Mouse (Mus musculus): ENCODE data around the gene Smim17. TPM values are rescaled to one million over a fixed set of nuclear protein-coding genes. Genes with fewer than 3 reads are reported as not detected.

Gene Smim17
- polyA plus RNA-seq, 1 experiment from 2014 or later: 0.42 TPM

- DNase-seq (ENCODE audit: low spot score): no peak
- 89% methylated on average over 8 of the region's 8 CpGs for WGBS
- Histone ChIP-seq H3K36me3 (replicated peaks) (no peaks in the 10 kb centered on the region), H3K27me3 (replicated peaks; ENCODE audit: low read depth, poor library complexity, severe bottlenecking) (no peaks in the 10 kb centered on the region), H3K9me3 (no peaks in the 10 kb centered on the region), H3K27ac (replicated peaks) (no peak overlapping the region), H3K4me3 (no peak overlapping the region), H3K4me1 (peaks cover 10% of the 10 kb centered on the region)
Observed at GRCm38 (mm10) chr7:6378441-6378840, 20.1 kb upstream of the Smim17 start.

- no peak overlapping the region for H3K4me3 ChIP-seq
- no peaks in the 10 kb centered on the region for H3K9me3 ChIP-seq
- no peak for DNase-seq (ENCODE audit: low spot score)
- H3K27me3 ChIP-seq (replicated peaks; ENCODE audit: low read depth, poor library complexity, severe bottlenecking): no peaks in the 10 kb centered on the region
- H3K4me1 ChIP-seq: peaks cover 15% of the 10 kb centered on the region
- no peaks in the 10 kb centered on the region for H3K36me3 ChIP-seq (replicated peaks)
- WGBS: 73% methylated on average over 2 of the region's 2 CpGs
- no peak overlapping the region for H3K27ac ChIP-seq (replicated peaks)
Observed at GRCm38 (mm10) chr7:6381431-6381830, 17.1 kb upstream of the Smim17 start.

- no peaks in the 10 kb centered on the region for H3K9me3 ChIP-seq
- H3K4me3 ChIP-seq: peak within 1 kb of the TSS; percentile 72
- peak within 1 kb of the TSS; percentile 82 for H3K27ac ChIP-seq (replicated peaks)
- peaks cover 15% of the 10 kb centered on the region for H3K4me1 ChIP-seq
- H3K27me3 ChIP-seq (replicated peaks; ENCODE audit: low read depth, poor library complexity, severe bottlenecking): no peaks in the 10 kb centered on the region
- H3K36me3 ChIP-seq (replicated peaks): peaks cover 13% of the 10 kb centered on the region
- peak; percentile 98 for DNase-seq (ENCODE audit: low spot score)
- 0% methylated on average over 28 of the region's 28 CpGs for WGBS
Observed at GRCm38 (mm10) chr7:6383044-6383455, 15.5 kb upstream of the Smim17 start, which contains the start of gene Zfp28. TSS of gene Zfp28 (plus strand) at chr7:6383295.

- H3K4me1 ChIP-seq: peaks cover 15% of the 10 kb centered on the region
- no peaks in the 10 kb centered on the region for H3K27me3 ChIP-seq (replicated peaks; ENCODE audit: low read depth, poor library complexity, severe bottlenecking)
- H3K9me3 ChIP-seq: no peaks in the 10 kb centered on the region
- H3K4me3 ChIP-seq: peak overlapping the region; percentile 72
- no peak overlapping the region for H3K27ac ChIP-seq (replicated peaks)
- no peak for DNase-seq (ENCODE audit: low spot score)
- H3K36me3 ChIP-seq (replicated peaks): peaks cover 13% of the 10 kb centered on the region
- 74% methylated on average over 8 of the region's 8 CpGs for WGBS
Observed at GRCm38 (mm10) chr7:6384011-6384410, 14.5 kb upstream of the Smim17 start.

- H3K4me3 ChIP-seq: no peak overlapping the region
- 95% methylated on average over 8 of the region's 8 CpGs for WGBS
- H3K36me3 ChIP-seq (replicated peaks): peaks cover 42% of the 10 kb centered on the region
- H3K9me3 ChIP-seq: no peaks in the 10 kb centered on the region
- DNase-seq (ENCODE audit: low spot score): no peak
- H3K27me3 ChIP-seq (replicated peaks; ENCODE audit: low read depth, poor library complexity, severe bottlenecking): no peaks in the 10 kb centered on the region
- H3K4me1 ChIP-seq: peaks cover 14% of the 10 kb centered on the region
- no peak overlapping the region for H3K27ac ChIP-seq (replicated peaks)
Observed at GRCm38 (mm10) chr7:6386995-6387394, 11.5 kb upstream of the Smim17 start.

- H3K9me3 ChIP-seq: no peaks in the 10 kb centered on the region; the same call in 1 of the 2 replicates
- WGBS: 87% methylated on average over 5 of the region's 5 CpGs
- no peaks in the 10 kb centered on the region for H3K27me3 ChIP-seq (replicated peaks; ENCODE audit: low read depth, poor library complexity, severe bottlenecking)
- no peak for DNase-seq (ENCODE audit: low spot score)
- H3K4me1 ChIP-seq: 0 out of 2 replicates have a peak, but pooled peaks cover under 1% of the 10 kb centered on the region
- H3K36me3 ChIP-seq (replicated peaks): peaks cover 62% of the 10 kb centered on the region
- no peak overlapping the region for H3K27ac ChIP-seq (replicated peaks)
- no peak overlapping the region for H3K4me3 ChIP-seq
Observed at GRCm38 (mm10) chr7:6388971-6389370, 9.5 kb upstream of the Smim17 start.

GRCm38 (mm10) chr7:6389449-6389848, 9.1 kb upstream of the Smim17 start:
- H3K4me3 ChIP-seq: no peak overlapping the region
- no peak for DNase-seq (ENCODE audit: low spot score)
- H3K9me3 ChIP-seq: no peaks in the 10 kb centered on the region; the same call in 1 of the 2 replicates
- no peaks in the 10 kb centered on the region for H3K27me3 ChIP-seq (replicated peaks; ENCODE audit: low read depth, poor library complexity, severe bottlenecking)
- H3K27ac ChIP-seq (replicated peaks): no peak overlapping the region
- H3K36me3 ChIP-seq (replicated peaks): peaks cover 66% of the 10 kb centered on the region
- 71% methylated on average over 5 of the region's 5 CpGs for WGBS
- H3K4me1 ChIP-seq: no peaks in the 10 kb centered on the region

GRCm38 (mm10) chr7:6410043-6410442, 11.5 kb downstream of the Smim17 start, which contains the start of gene Gm20715:
TSS of gene Gm20715 (plus strand) at chr7:6410277.
- WGBS: 3% methylated on average over 17 of the region's 17 CpGs
- Histone ChIP-seq H3K9me3 (no peaks in the 10 kb centered on the region), H3K4me1 (no peaks in the 10 kb centered on the region), H3K27me3 (replicated peaks; ENCODE audit: low read depth, poor library complexity, severe bottlenecking) (no peaks in the 10 kb centered on the region), H3K27ac (replicated peaks) (no peak within 1 kb of the TSS), H3K36me3 (replicated peaks) (no peaks in the 10 kb centered on the region), H3K4me3 (no peak within 1 kb of the TSS)
- peak; percentile 93 for DNase-seq (ENCODE audit: low spot score)

GRCm38 (mm10) chr7:6414626-6415441, 16.3 kb downstream of the Smim17 start:
- no peaks in the 10 kb centered on the region for H3K36me3 ChIP-seq (replicated peaks)
- peak overlapping the region; percentile 28 for H3K4me3 ChIP-seq
- no peak overlapping the region for H3K27ac ChIP-seq (replicated peaks)
- WGBS: 7% methylated on average over 21 of the region's 22 CpGs
- no peaks in the 10 kb centered on the region for H3K27me3 ChIP-seq (replicated peaks; ENCODE audit: low read depth, poor library complexity, severe bottlenecking)
- no peak for DNase-seq (ENCODE audit: low spot score)
- H3K9me3 ChIP-seq: no peaks in the 10 kb centered on the region
- no peaks in the 10 kb centered on the region for H3K4me1 ChIP-seq

- Histone ChIP-seq H3K27me3 (replicated peaks; ENCODE audit: low read depth, poor library complexity, severe bottlenecking) (no peaks in the 10 kb centered on the region), H3K9me3 (no peaks in the 10 kb centered on the region), H3K4me3 (peak overlapping the region; percentile 28; the same call in 1 of the 2 replicates), H3K27ac (replicated peaks) (no peak overlapping the region), H3K36me3 (replicated peaks) (no peaks in the 10 kb centered on the region), H3K4me1 (no peaks in the 10 kb centered on the region)
- no peak for DNase-seq (ENCODE audit: low spot score)
- WGBS: 19% methylated on average over 8 of the region's 8 CpGs
Observed at GRCm38 (mm10) chr7:6415442-6415787, 16.9 kb downstream of the Smim17 start.

GRCm38 (mm10) chr7:6419894-6420293, 21.4 kb downstream of the Smim17 start:
- DNase-seq (ENCODE audit: low spot score): no peak
- Histone ChIP-seq H3K36me3 (replicated peaks) (no peaks in the 10 kb centered on the region), H3K9me3 (peaks cover 17% of the 10 kb centered on the region; the same call in 1 of the 2 replicates), H3K27me3 (replicated peaks; ENCODE audit: low read depth, poor library complexity, severe bottlenecking) (no peaks in the 10 kb centered on the region), H3K4me3 (no peak overlapping the region), H3K4me1 (no peaks in the 10 kb centered on the region), H3K27ac (replicated peaks) (no peak overlapping the region)
- WGBS: 77% methylated on average over 6 of the region's 6 CpGs

GRCm38 (mm10) chr7:6429381-6429780, 30.9 kb downstream of the Smim17 start:
- 86% methylated on average over 3 of the region's 3 CpGs for WGBS
- no peak for DNase-seq (ENCODE audit: low spot score)

GRCm38 (mm10) chr7:6430342-6430741, 31.8 kb downstream of the Smim17 start:
- Histone ChIP-seq H3K9me3 (peaks cover 20% of the 10 kb centered on the region), H3K27ac (replicated peaks) (no peak overlapping the region), H3K36me3 (replicated peaks) (no peaks in the 10 kb centered on the region), H3K4me1 (peaks cover 4% of the 10 kb centered on the region), H3K27me3 (replicated peaks; ENCODE audit: low read depth, poor library complexity, severe bottlenecking) (no peaks in the 10 kb centered on the region), H3K4me3 (no peak overlapping the region)
- 49% methylated on average over 2 of the region's 2 CpGs for WGBS
- DNase-seq (ENCODE audit: low spot score): peak; percentile 30

More at GRCm38 (mm10) chr7:6429381-6429780, 30.9 kb downstream of the Smim17 start:
- H3K36me3 ChIP-seq (replicated peaks): no peaks in the 10 kb centered on the region
- no peaks in the 10 kb centered on the region for H3K4me1 ChIP-seq
- no peaks in the 10 kb centered on the region for H3K27me3 ChIP-seq (replicated peaks; ENCODE audit: low read depth, poor library complexity, severe bottlenecking)
- no peak overlapping the region for H3K27ac ChIP-seq (replicated peaks)
- H3K9me3 ChIP-seq: peaks cover 28% of the 10 kb centered on the region
- no peak overlapping the region for H3K4me3 ChIP-seq
